Mouse (Mus musculus) frontal cortex, adult 2 months (tissue): ENCODE data around the gene Galnt9. TPM values are rescaled to one million over a fixed set of nuclear protein-coding genes. Genes with fewer than 3 reads are reported as not detected.

Experiments
- DNase-seq, 2 experiments: peaks; one replicate each; pipeline ENCODE4 v3.0.0; 2022; ENCODE audit warnings: low spot score in 1 of 2; ENCODE audit errors: extremely low spot score in 1 of 2
- polyA plus RNA-seq: library from polyadenylated mRNA; depleted of rRNA; stranded (reverse); fragments of >200 nt; gene quantifications from 2 replicates; pipeline ENCODE4 v1.2.3, GENCODE M21; 2012; rRNA removed

Galnt9 gene
- polyA plus RNA-seq, 1 experiment = 43.8 TPM

GRCm38 (mm10) chr5:110624319-110624718 is 80.2 kb downstream of the Galnt9 start:
- DNase-seq = no peak

- DNase-seq = peak in 1 of 2 experiments; percentile 37
Measured at GRCm38 (mm10) chr5:110627351-110627750, 83.2 kb downstream of the Galnt9 start.

GRCm38 (mm10) chr5:110628156-110628555 is 84.0 kb downstream of the Galnt9 start:
- DNase-seq = no peak

GRCm38 (mm10) chr5:110629525-110630120 is 85.5 kb downstream of the Galnt9 start:
- no peak for DNase-seq

- peak in 1 of 2 experiments; percentile 66 for DNase-seq
Measured at GRCm38 (mm10) chr5:110635951-110636707, 92.0 kb downstream of the Galnt9 start.

GRCm38 (mm10) chr5:110638306-110639074 is 94.3 kb downstream of the Galnt9 start:
- no peak for DNase-seq

GRCm38 (mm10) chr5:110639459-110639858 is 95.3 kb downstream of the Galnt9 start:
- DNase-seq = peak; percentile 72 to 93

- no peak for DNase-seq
Measured at GRCm38 (mm10) chr5:110646377-110646776, 102.2 kb downstream of the Galnt9 start.

- DNase-seq = peak; percentile 80 to 97
Measured at GRCm38 (mm10) chr5:110652719-110653648, 108.8 kb downstream of the Galnt9 start, which contains the start of the genes Noc4l and Ddx51. TSS of gene Noc4l (minus strand) at chr5:110653417. TSS of gene Ddx51 (plus strand) at chr5:110653451.

GRCm38 (mm10) chr5:110653686-110654085 is 109.5 kb downstream of the Galnt9 start:
- DNase-seq = no peak

- no peak for DNase-seq
Measured at GRCm38 (mm10) chr5:110659682-110660081, 115.5 kb downstream of the Galnt9 start.

- no peak for DNase-seq
Measured at GRCm38 (mm10) chr5:110664041-110664440, 119.9 kb downstream of the Galnt9 start.

GRCm38 (mm10) chr5:110664750-110665269 is 120.7 kb downstream of the Galnt9 start:
- DNase-seq = no peak

- DNase-seq = no peak
Measured at GRCm38 (mm10) chr5:110665486-110666121, 121.4 kb downstream of the Galnt9 start.

Other genes starting within 250 kb of the Galnt9 start
- 0.14 and 0.23 TPM in 2 replicates for gene P2rx2, start 201.1 kb upstream of the Galnt9 start, polyA plus RNA-seq
- not detected in 2 replicates for gene Lrcol1, start 199.6 kb upstream of the Galnt9 start, polyA plus RNA-seq
- gene Fbrsl1, start 95.9 kb upstream of the Galnt9 start, polyA plus RNA-seq = 54.9 and 60.8 TPM in 2 replicates
- gene Noc4l, start 109.1 kb downstream of the Galnt9 start, polyA plus RNA-seq = 41.5 and 41.9 TPM in 2 replicates
- 17.9 and 23.1 TPM in 2 replicates for gene Ddx51, start 109.1 kb downstream of the Galnt9 start, polyA plus RNA-seq
- gene Ep400, start 226.4 kb downstream of the Galnt9 start, polyA plus RNA-seq = 31.8 and 37.4 TPM in 2 replicates
- 20.7 and 21.0 TPM in 2 replicates for gene Pus1, start 236.3 kb downstream of the Galnt9 start, polyA plus RNA-seq